Mouse (Mus musculus): ENCODE measurements around the gene Ift172. TPM values are rescaled to one million over a fixed set of nuclear protein-coding genes. Genes with fewer than 3 reads are reported as not detected.
A peak's percentile ranks its signal among the peaks of the same experiment; 100 is the strongest.

Ift172 gene
- polyA plus RNA-seq, 1 experiment from 2014 or later, result 22.7 TPM

- no peaks in the 10 kb centered on the region for H3K9me3 ChIP-seq (replicated peaks; ENCODE audit: control insufficient read depth, low read length)
- WGBS (ENCODE audit: insufficient replicate concordance), result 80% methylated on average over 20 of the region's 20 CpGs
- peaks cover 28% of the 10 kb centered on the region for H3K36me3 ChIP-seq (ENCODE audit: control insufficient read depth, insufficient read depth, low read length)
- H3K4me2 ChIP-seq, result no peak overlapping the region
- H3K27ac ChIP-seq (ENCODE audit: low read depth, low read length), result no peak overlapping the region
- no peak for ATAC-seq (replicated peaks; ENCODE audit: insufficient number of reproducible peaks, low FRiP score, low TSS enrichment)
- H3K27me3 ChIP-seq (ENCODE audit: control insufficient read depth, insufficient read depth, low read length), result no peaks in the 10 kb centered on the region
- H3K9ac ChIP-seq (ENCODE audit: low read depth, low read length), result no peak overlapping the region
- H3K4me1 ChIP-seq (ENCODE audit: control insufficient read depth, insufficient read depth, low read length), result no peaks in the 10 kb centered on the region
- no peak overlapping the region for H3K4me3 ChIP-seq (ENCODE audit: low read depth, low read length)
Measured at GRCm38 (mm10) chr5:31279245-31279988, 11.5 kb downstream of the Ift172 start.

- Histone ChIP-seq H3K27ac (ENCODE audit: low read depth, low read length) (no peak overlapping the region), H3K9me3 (replicated peaks; ENCODE audit: control insufficient read depth, low read length) (no peaks in the 10 kb centered on the region), H3K4me1 (ENCODE audit: control insufficient read depth, insufficient read depth, low read length) (no peaks in the 10 kb centered on the region), H3K27me3 (ENCODE audit: control insufficient read depth, insufficient read depth, low read length) (no peaks in the 10 kb centered on the region), H3K9ac (ENCODE audit: low read depth, low read length) (no peak overlapping the region), H3K4me2 (no peak overlapping the region), H3K4me3 (ENCODE audit: low read depth, low read length) (no peak overlapping the region), H3K36me3 (ENCODE audit: control insufficient read depth, insufficient read depth, low read length) (peaks cover 19% of the 10 kb centered on the region)
- ATAC-seq (replicated peaks; ENCODE audit: insufficient number of reproducible peaks, low FRiP score, low TSS enrichment), result no peak
- WGBS (ENCODE audit: insufficient replicate concordance), result 83% methylated on average over 6 of the region's 6 CpGs
Measured at GRCm38 (mm10) chr5:31273018-31273417, 17.9 kb downstream of the Ift172 start.

GRCm38 (mm10) chr5:31267686-31268085 lies 23.2 kb downstream of the Ift172 start:
- ATAC-seq (replicated peaks; ENCODE audit: insufficient number of reproducible peaks, low FRiP score, low TSS enrichment), result no peak
- no peaks in the 10 kb centered on the region for H3K9me3 ChIP-seq (replicated peaks; ENCODE audit: control insufficient read depth, low read length)
- H3K27ac ChIP-seq (ENCODE audit: low read depth, low read length), result no peak overlapping the region
- H3K27me3 ChIP-seq (ENCODE audit: control insufficient read depth, insufficient read depth, low read length), result no peaks in the 10 kb centered on the region
- H3K36me3 ChIP-seq (ENCODE audit: control insufficient read depth, insufficient read depth, low read length), result peaks cover 16% of the 10 kb centered on the region
- 79% methylated on average over 6 of the region's 6 CpGs for WGBS (ENCODE audit: insufficient replicate concordance)
- no peak overlapping the region for H3K4me2 ChIP-seq
- H3K9ac ChIP-seq (ENCODE audit: low read depth, low read length), result no peak overlapping the region
- H3K4me3 ChIP-seq (ENCODE audit: low read depth, low read length), result no peak overlapping the region
- no peaks in the 10 kb centered on the region for H3K4me1 ChIP-seq (ENCODE audit: control insufficient read depth, insufficient read depth, low read length)

- H3K9ac ChIP-seq (ENCODE audit: low read depth, low read length), result no peak overlapping the region
- no peak overlapping the region for H3K27ac ChIP-seq (ENCODE audit: low read depth, low read length)
- no peaks in the 10 kb centered on the region for H3K27me3 ChIP-seq (ENCODE audit: control insufficient read depth, insufficient read depth, low read length)
- 86% methylated on average over 7 of the region's 7 CpGs for WGBS (ENCODE audit: insufficient replicate concordance)
- peaks cover 13% of the 10 kb centered on the region for H3K36me3 ChIP-seq (ENCODE audit: control insufficient read depth, insufficient read depth, low read length)
- H3K4me2 ChIP-seq, result no peak overlapping the region
- no peaks in the 10 kb centered on the region for H3K9me3 ChIP-seq (replicated peaks; ENCODE audit: control insufficient read depth, low read length)
- no peak overlapping the region for H3K4me3 ChIP-seq (ENCODE audit: low read depth, low read length)
- ATAC-seq (replicated peaks; ENCODE audit: insufficient number of reproducible peaks, low FRiP score, low TSS enrichment), result no peak
- H3K4me1 ChIP-seq (ENCODE audit: control insufficient read depth, insufficient read depth, low read length), result no peaks in the 10 kb centered on the region
Measured at GRCm38 (mm10) chr5:31266101-31266500, 24.8 kb downstream of the Ift172 start.

GRCm38 (mm10) chr5:31257616-31258015 lies 33.3 kb downstream of the Ift172 start:
- peaks cover 3% of the 10 kb centered on the region for H3K36me3 ChIP-seq (ENCODE audit: control insufficient read depth, insufficient read depth, low read length)
- peaks cover 10% of the 10 kb centered on the region for H3K4me1 ChIP-seq (ENCODE audit: control insufficient read depth, insufficient read depth, low read length)
- 78% methylated on average over 11 of the region's 11 CpGs for WGBS (ENCODE audit: insufficient replicate concordance)
- no peak overlapping the region for H3K4me2 ChIP-seq
- H3K27ac ChIP-seq (ENCODE audit: low read depth, low read length), result no peak overlapping the region
- no peak for ATAC-seq (replicated peaks; ENCODE audit: insufficient number of reproducible peaks, low FRiP score, low TSS enrichment)
- H3K4me3 ChIP-seq (ENCODE audit: low read depth, low read length), result no peak overlapping the region
- no peaks in the 10 kb centered on the region for H3K27me3 ChIP-seq (ENCODE audit: control insufficient read depth, insufficient read depth, low read length)
- no peak overlapping the region for H3K9ac ChIP-seq (ENCODE audit: low read depth, low read length)
- H3K9me3 ChIP-seq (replicated peaks; ENCODE audit: control insufficient read depth, low read length), result no peaks in the 10 kb centered on the region

GRCm38 (mm10) chr5:31255971-31256370 lies 34.9 kb downstream of the Ift172 start:
- Histone ChIP-seq H3K27me3 (ENCODE audit: control insufficient read depth, insufficient read depth, low read length) (no peaks in the 10 kb centered on the region), H3K9me3 (replicated peaks; ENCODE audit: control insufficient read depth, low read length) (no peaks in the 10 kb centered on the region), H3K27ac (ENCODE audit: low read depth, low read length) (no peak overlapping the region), H3K4me3 (ENCODE audit: low read depth, low read length) (no peak overlapping the region), H3K9ac (ENCODE audit: low read depth, low read length) (no peak overlapping the region), H3K4me2 (no peak overlapping the region), H3K36me3 (ENCODE audit: control insufficient read depth, insufficient read depth, low read length) (peaks cover 8% of the 10 kb centered on the region), H3K4me1 (ENCODE audit: control insufficient read depth, insufficient read depth, low read length) (peaks cover 22% of the 10 kb centered on the region)
- no peak for ATAC-seq (replicated peaks; ENCODE audit: insufficient number of reproducible peaks, low FRiP score, low TSS enrichment)
- WGBS (ENCODE audit: insufficient replicate concordance), result 83% methylated on average over 2 of the region's 2 CpGs

GRCm38 (mm10) chr5:31255381-31255780 lies 35.5 kb downstream of the Ift172 start:
- Histone ChIP-seq H3K4me2 (no peak overlapping the region), H3K36me3 (ENCODE audit: control insufficient read depth, insufficient read depth, low read length) (peaks cover 13% of the 10 kb centered on the region), H3K4me1 (ENCODE audit: control insufficient read depth, insufficient read depth, low read length) (peaks cover 23% of the 10 kb centered on the region), H3K9ac (ENCODE audit: low read depth, low read length) (no peak overlapping the region), H3K9me3 (replicated peaks; ENCODE audit: control insufficient read depth, low read length) (no peaks in the 10 kb centered on the region), H3K27me3 (ENCODE audit: control insufficient read depth, insufficient read depth, low read length) (no peaks in the 10 kb centered on the region), H3K4me3 (ENCODE audit: low read depth, low read length) (no peak overlapping the region), H3K27ac (ENCODE audit: low read depth, low read length) (no peak overlapping the region)
- ATAC-seq (replicated peaks; ENCODE audit: insufficient number of reproducible peaks, low FRiP score, low TSS enrichment), result no peak
- 89% methylated on average over 2 of the region's 2 CpGs for WGBS (ENCODE audit: insufficient replicate concordance)

GRCm38 (mm10) chr5:31254901-31255300 lies 36.0 kb downstream of the Ift172 start:
- no peak for ATAC-seq (replicated peaks; ENCODE audit: insufficient number of reproducible peaks, low FRiP score, low TSS enrichment)
- Histone ChIP-seq H3K9ac (ENCODE audit: low read depth, low read length) (no peak overlapping the region), H3K27ac (ENCODE audit: low read depth, low read length) (peak overlapping the region; percentile 3; the same call in 1 of the 2 replicates), H3K4me2 (no peak overlapping the region), H3K4me1 (ENCODE audit: control insufficient read depth, insufficient read depth, low read length) (peaks cover 23% of the 10 kb centered on the region), H3K4me3 (ENCODE audit: low read depth, low read length) (no peak overlapping the region), H3K36me3 (ENCODE audit: control insufficient read depth, insufficient read depth, low read length) (peaks cover 15% of the 10 kb centered on the region), H3K9me3 (replicated peaks; ENCODE audit: control insufficient read depth, low read length) (no peaks in the 10 kb centered on the region), H3K27me3 (ENCODE audit: control insufficient read depth, insufficient read depth, low read length) (no peaks in the 10 kb centered on the region)
- 78% methylated on average over 8 of the region's 8 CpGs for WGBS (ENCODE audit: insufficient replicate concordance)

GRCm38 (mm10) chr5:31254452-31254851 lies 36.5 kb downstream of the Ift172 start:
- Histone ChIP-seq H3K4me2 (no peak overlapping the region), H3K4me1 (ENCODE audit: control insufficient read depth, insufficient read depth, low read length) (peaks cover 23% of the 10 kb centered on the region), H3K27me3 (ENCODE audit: control insufficient read depth, insufficient read depth, low read length) (no peaks in the 10 kb centered on the region), H3K36me3 (ENCODE audit: control insufficient read depth, insufficient read depth, low read length) (peaks cover 19% of the 10 kb centered on the region), H3K27ac (ENCODE audit: low read depth, low read length) (peak overlapping the region; percentile 3; the same call in 1 of the 2 replicates), H3K9me3 (replicated peaks; ENCODE audit: control insufficient read depth, low read length) (no peaks in the 10 kb centered on the region), H3K4me3 (ENCODE audit: low read depth, low read length) (no peak overlapping the region), H3K9ac (ENCODE audit: low read depth, low read length) (no peak overlapping the region)
- WGBS (ENCODE audit: insufficient replicate concordance), result 78% methylated on average over 7 of the region's 7 CpGs
- ATAC-seq (replicated peaks; ENCODE audit: insufficient number of reproducible peaks, low FRiP score, low TSS enrichment), result no peak

All from heart, embryonic 11.5 days (tissue).